Mouse (Mus musculus): Measurements from ENCODE around the gene Krtap10-10. TPM values are rescaled to one million over a fixed set of nuclear protein-coding genes. Genes with fewer than 3 reads are reported as not detected.

The Krtap10-10 gene
- polyA plus RNA-seq, 1 experiment from 2014 or later: not detected

DNA sequence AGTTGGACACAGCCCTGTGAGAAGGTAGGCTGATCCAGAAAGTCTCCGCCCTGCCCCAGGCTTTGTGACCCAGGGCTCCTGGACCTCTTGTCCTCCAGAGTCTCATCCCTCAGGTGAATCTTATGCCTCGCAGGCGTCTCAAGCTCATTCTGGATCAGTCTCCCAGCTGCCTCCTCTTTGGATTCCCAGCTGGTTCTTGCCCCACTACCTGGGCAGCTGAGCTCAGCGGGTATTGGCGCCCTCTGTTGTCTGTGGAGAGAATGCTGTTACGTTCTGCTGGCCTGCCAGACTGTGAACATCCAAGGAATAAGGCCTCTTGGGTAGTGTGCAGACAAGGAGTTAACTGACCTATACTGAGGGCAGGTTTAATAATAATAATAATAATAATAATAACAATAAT, 43.2 kb downstream of the Krtap10-10 start:
- no peak overlapping the region for H3K9ac ChIP-seq
- no peak overlapping the region for H3K27ac ChIP-seq
- H3K4me3 ChIP-seq: no peak overlapping the region
- no peak for ATAC-seq (ENCODE audit: low FRiP score, low read depth)
- no peaks in the 10 kb centered on the region for H3K4me1 ChIP-seq
- no peak overlapping the region for H3K4me2 ChIP-seq (replicated peaks)
- H3K9me3 ChIP-seq: no peaks in the 10 kb centered on the region
- H3K36me3 ChIP-seq: no peaks in the 10 kb centered on the region
- WGBS: 67% methylated on average over 6 of the region's 6 CpGs
- H3K27me3 ChIP-seq: no peaks in the 10 kb centered on the region

DNA sequence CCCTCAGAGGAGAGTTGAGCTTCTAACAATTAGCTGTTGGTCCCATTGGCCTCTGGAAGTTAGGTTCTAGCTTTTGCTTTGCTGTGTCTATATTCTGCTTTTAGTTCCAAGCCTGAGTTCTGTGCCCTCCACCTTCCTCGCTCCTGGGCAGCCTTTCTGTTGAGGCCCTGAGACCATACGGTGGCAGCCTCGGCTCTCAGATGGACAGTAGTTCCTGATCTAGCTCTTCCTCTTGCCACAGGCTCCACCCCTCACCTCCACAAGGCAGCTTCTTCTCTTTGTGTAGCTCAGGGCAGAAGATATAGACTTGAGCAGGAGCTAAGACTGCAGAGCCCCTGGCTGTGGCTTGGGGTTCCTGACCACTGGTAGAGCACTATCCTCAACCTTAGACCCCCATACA, 44.6 kb downstream of the Krtap10-10 start:
- Histone ChIP-seq H3K9me3 (no peaks in the 10 kb centered on the region), H3K4me1 (no peaks in the 10 kb centered on the region), H3K36me3 (no peaks in the 10 kb centered on the region), H3K4me3 (no peak overlapping the region), H3K27ac (no peak overlapping the region), H3K9ac (no peak overlapping the region), H3K4me2 (replicated peaks) (no peak overlapping the region), H3K27me3 (no peaks in the 10 kb centered on the region)
- ATAC-seq (ENCODE audit: low FRiP score, low read depth): no peak
- 89% methylated on average over 3 of the region's 3 CpGs for WGBS

DNA sequence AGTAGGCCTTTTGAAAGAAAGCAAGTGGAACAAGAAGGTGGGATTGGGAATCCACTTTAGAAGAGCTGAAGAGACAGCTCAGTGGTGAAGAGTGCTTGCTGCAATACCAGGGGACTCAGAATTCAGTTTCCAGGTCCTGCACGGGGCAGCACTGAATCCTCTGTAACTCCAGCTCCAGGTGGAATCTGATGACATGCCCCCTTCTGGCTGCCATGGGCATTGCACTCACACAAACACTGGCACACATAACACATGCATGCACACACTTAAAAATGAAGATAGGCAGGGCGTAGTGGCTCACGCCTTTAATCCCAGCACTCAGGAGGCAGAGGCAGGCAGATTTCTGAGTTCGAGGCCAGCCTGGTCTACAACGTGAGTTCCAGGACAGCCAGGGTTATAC, 46.8 kb downstream of the Krtap10-10 start:
- ATAC-seq (ENCODE audit: low FRiP score, low read depth): no peak
- Histone ChIP-seq H3K9me3 (no peaks in the 10 kb centered on the region), H3K27me3 (no peaks in the 10 kb centered on the region), H3K36me3 (no peaks in the 10 kb centered on the region), H3K4me2 (replicated peaks) (no peak overlapping the region), H3K9ac (no peak overlapping the region), H3K4me3 (no peak overlapping the region), H3K27ac (no peak overlapping the region), H3K4me1 (no peaks in the 10 kb centered on the region)
- 79% methylated on average over 5 of the region's 5 CpGs for WGBS

DNA sequence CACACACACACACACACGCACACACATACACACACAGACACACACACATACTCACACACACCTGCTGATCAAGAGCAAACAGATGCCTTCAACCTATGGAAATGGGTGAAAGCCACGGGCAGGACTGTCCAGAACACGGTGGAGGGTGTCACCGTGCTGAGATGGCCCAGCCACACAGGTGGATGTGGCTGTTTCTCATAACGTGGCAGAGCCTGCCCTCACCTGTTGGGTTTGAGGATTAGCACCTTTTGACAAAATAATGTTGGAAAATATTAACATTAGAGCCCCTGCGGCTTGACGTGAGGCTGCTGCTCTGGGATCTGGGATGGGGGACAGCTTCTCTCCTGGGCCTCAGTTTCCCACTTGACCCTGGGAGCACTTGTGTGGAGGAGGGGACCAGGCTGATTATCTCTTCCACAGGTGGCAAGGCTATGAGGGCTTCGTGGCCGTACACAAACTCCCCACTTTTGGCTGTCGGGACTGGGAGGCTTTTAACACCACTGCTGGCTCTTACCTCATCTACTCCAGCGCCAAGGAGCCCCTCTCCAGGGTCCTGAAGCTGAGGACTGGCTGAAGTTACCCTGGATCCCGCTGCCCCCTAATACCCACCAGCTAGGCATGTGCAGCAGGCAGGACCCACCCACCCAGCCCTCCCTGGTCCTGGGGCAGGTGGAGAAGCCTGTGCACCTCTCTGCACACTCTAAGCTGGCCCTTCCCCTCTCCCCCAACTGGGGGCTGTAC, 50.4 kb downstream of the Krtap10-10 start:
- 42% methylated on average over 12 of the region's 12 CpGs for WGBS
- ATAC-seq (ENCODE audit: low FRiP score, low read depth): no peak
- no peak overlapping the region for H3K4me2 ChIP-seq (replicated peaks)
- no peaks in the 10 kb centered on the region for H3K4me1 ChIP-seq
- no peak overlapping the region for H3K4me3 ChIP-seq
- H3K27ac ChIP-seq: no peak overlapping the region
- H3K9ac ChIP-seq: no peak overlapping the region
- H3K36me3 ChIP-seq: no peaks in the 10 kb centered on the region
- no peaks in the 10 kb centered on the region for H3K27me3 ChIP-seq
- peaks cover 5% of the 10 kb centered on the region; the same call in 1 of the 2 replicates for H3K9me3 ChIP-seq

Other genes starting within 250 kb of the Krtap10-10 start
- 389 and 422 TPM in 2 replicates for gene Sumo3, start 229.8 kb upstream of the Krtap10-10 start, polyA plus RNA-seq (2015; fragmentation: Nextera tagmentation; extraction: Ambion mirVana)
- 3.9 TPM in 1 of 2 replicates, not detected in the other for gene Gm49325, start 229.8 kb upstream of the Krtap10-10 start, polyA plus RNA-seq (2015; fragmentation: Nextera tagmentation; extraction: Ambion mirVana)
- gene Ube2g2, start 213.7 kb upstream of the Krtap10-10 start, polyA plus RNA-seq (2015; fragmentation: Nextera tagmentation; extraction: Ambion mirVana): 89.3 and 96.0 TPM in 2 replicates
- 0.74 and 1.3 TPM in 2 replicates for gene Tspear, start 149.4 kb upstream of the Krtap10-10 start, polyA plus RNA-seq (2015; fragmentation: Nextera tagmentation; extraction: Ambion mirVana)
- not detected in 2 replicates for gene Gm19402, start 145.2 kb upstream of the Krtap10-10 start, polyA plus RNA-seq (2015; fragmentation: Nextera tagmentation; extraction: Ambion mirVana)
- not detected in 2 replicates for gene Gm9508, start 138.7 kb upstream of the Krtap10-10 start, polyA plus RNA-seq (2015; fragmentation: Nextera tagmentation; extraction: Ambion mirVana)
- not detected in 2 replicates for gene Gm10272, start 129.3 kb upstream of the Krtap10-10 start, polyA plus RNA-seq (2015; fragmentation: Nextera tagmentation; extraction: Ambion mirVana)
- 0.51 TPM in 1 of 2 replicates, not detected in the other for gene Gm10024, start 124.5 kb upstream of the Krtap10-10 start, polyA plus RNA-seq (2015; fragmentation: Nextera tagmentation; extraction: Ambion mirVana)
- gene Gm10142, start 120.1 kb upstream of the Krtap10-10 start, polyA plus RNA-seq (2015; fragmentation: Nextera tagmentation; extraction: Ambion mirVana): not detected in 2 replicates
- 0.23 TPM in 1 of 2 replicates, not detected in the other for gene Krtap12-1, start 115.3 kb upstream of the Krtap10-10 start, polyA plus RNA-seq (2015; fragmentation: Nextera tagmentation; extraction: Ambion mirVana)
- gene Gm10100, start 109.5 kb upstream of the Krtap10-10 start, polyA plus RNA-seq (2015; fragmentation: Nextera tagmentation; extraction: Ambion mirVana): not detected in 2 replicates
- not detected in 2 replicates for gene Gm18596, start 93.3 kb upstream of the Krtap10-10 start, polyA plus RNA-seq (2015; fragmentation: Nextera tagmentation; extraction: Ambion mirVana)
- gene Gm9736, start 84.6 kb upstream of the Krtap10-10 start, polyA plus RNA-seq (2015; fragmentation: Nextera tagmentation; extraction: Ambion mirVana): not detected in 2 replicates
- not detected in 2 replicates for gene Gm3233, start 76.3 kb upstream of the Krtap10-10 start, polyA plus RNA-seq (2015; fragmentation: Nextera tagmentation; extraction: Ambion mirVana)
- not detected in 2 replicates for gene Gm3238, start 64.6 kb upstream of the Krtap10-10 start, polyA plus RNA-seq (2015; fragmentation: Nextera tagmentation; extraction: Ambion mirVana)
- gene Gm7138, start 59.0 kb upstream of the Krtap10-10 start, polyA plus RNA-seq (2015; fragmentation: Nextera tagmentation; extraction: Ambion mirVana): not detected in 2 replicates
- gene Gm3250, start 53.4 kb upstream of the Krtap10-10 start, polyA plus RNA-seq (2015; fragmentation: Nextera tagmentation; extraction: Ambion mirVana): not detected in 2 replicates
- gene Gm7137, start 47.7 kb upstream of the Krtap10-10 start, polyA plus RNA-seq (2015; fragmentation: Nextera tagmentation; extraction: Ambion mirVana): not detected in 2 replicates
- gene Gm9639, start 40.9 kb upstream of the Krtap10-10 start, polyA plus RNA-seq (2015; fragmentation: Nextera tagmentation; extraction: Ambion mirVana): not detected in 2 replicates
- not detected in 2 replicates for gene Gm19668, start 36.8 kb upstream of the Krtap10-10 start, polyA plus RNA-seq (2015; fragmentation: Nextera tagmentation; extraction: Ambion mirVana)
- not detected in 2 replicates for gene Gm9507, start 24.1 kb upstream of the Krtap10-10 start, polyA plus RNA-seq (2015; fragmentation: Nextera tagmentation; extraction: Ambion mirVana)
- gene Gm2696, start 21.3 kb upstream of the Krtap10-10 start, polyA plus RNA-seq (2015; fragmentation: Nextera tagmentation; extraction: Ambion mirVana): not detected in 2 replicates
- not detected in 2 replicates for gene Krtap10-4, start 8.9 kb upstream of the Krtap10-10 start, polyA plus RNA-seq (2015; fragmentation: Nextera tagmentation; extraction: Ambion mirVana)
- not detected in 2 replicates for gene Gm36176, start 10.9 kb downstream of the Krtap10-10 start, polyA plus RNA-seq (2015; fragmentation: Nextera tagmentation; extraction: Ambion mirVana)
- not detected in 2 replicates for gene Gm10318, start 16.9 kb downstream of the Krtap10-10 start, polyA plus RNA-seq (2015; fragmentation: Nextera tagmentation; extraction: Ambion mirVana)
- gene Gm3285, start 26.0 kb downstream of the Krtap10-10 start, polyA plus RNA-seq (2015; fragmentation: Nextera tagmentation; extraction: Ambion mirVana): not detected in 2 replicates
- gene Lrrc3, start 66.6 kb downstream of the Krtap10-10 start, polyA plus RNA-seq (2015; fragmentation: Nextera tagmentation; extraction: Ambion mirVana): 4.1 and 4.7 TPM in 2 replicates
- 0.28 and 0.29 TPM in 2 replicates for gene Trpm2, start 134.6 kb downstream of the Krtap10-10 start, polyA plus RNA-seq (2015; fragmentation: Nextera tagmentation; extraction: Ambion mirVana)
- gene 1810043G02Rik, start 142.6 kb downstream of the Krtap10-10 start, polyA plus RNA-seq (2015; fragmentation: Nextera tagmentation; extraction: Ambion mirVana): 30.6 and 31.1 TPM in 2 replicates
- gene Pfkl, start 174.1 kb downstream of the Krtap10-10 start, polyA plus RNA-seq (2015; fragmentation: Nextera tagmentation; extraction: Ambion mirVana): 158 and 160 TPM in 2 replicates
- 0.17 TPM in 1 of 2 replicates, not detected in the other for gene Dnmt3l, start 206.0 kb downstream of the Krtap10-10 start, polyA plus RNA-seq (2015; fragmentation: Nextera tagmentation; extraction: Ambion mirVana)
- gene Aire, start 207.7 kb downstream of the Krtap10-10 start, polyA plus RNA-seq (2015; fragmentation: Nextera tagmentation; extraction: Ambion mirVana): 0.99 and 1.0 TPM in 2 replicates
- 3.8 and 3.9 TPM in 2 replicates for gene Icosl, start 233.4 kb downstream of the Krtap10-10 start, polyA plus RNA-seq (2015; fragmentation: Nextera tagmentation; extraction: Ambion mirVana)

Measured in limb, embryonic 13.5 days (tissue).